Mouse (Mus musculus) CH12.LX (cell line): Measurements from ENCODE around the gene Dars. TPM values are rescaled to one million over a fixed set of nuclear protein-coding genes. Genes with fewer than 3 reads are reported as not detected.
A peak's percentile ranks its signal among the peaks of the same experiment; 100 is the strongest.

Source experiments
- DNase-seq: peaks from one replicate; pipeline ENCODE4 v3.0.0-alpha.2; 2013; ENCODE audit errors: extremely low read depth
- H3K27ac ChIP-seq: 2 replicates; pipeline ENCODE4 v1.5.1; 2012; ENCODE audit warnings: low read depth, mild to moderate bottlenecking, control low read depth, moderate library complexity; ENCODE audit not compliant: insufficient read depth
- H3K27me3 ChIP-seq: replicated peaks from 2 replicates; pipeline ENCODE3; 2012; ENCODE audit warnings: inconsistent platforms
- H3K36me3 ChIP-seq, 2 experiments: replicated peaks in 1 of 2; 2 replicates each; pipeline versions ENCODE3 to v1.6.1; 2012; ENCODE audit warnings: inconsistent platforms in 1 of 2, low read length in 1 of 2, mild to moderate bottlenecking in 1 of 2, mixed read lengths in 1 of 2, moderate library complexity in 1 of 2; ENCODE audit not compliant: control insufficient read depth in 1 of 2, insufficient read depth in 1 of 2
- H3K4me1 ChIP-seq, 2 experiments: 2 replicates each; pipeline ENCODE4 v1.6.1; 2012; ENCODE audit warnings: inconsistent platforms in 1 of 2, moderate library complexity in 1 of 2; ENCODE audit not compliant: insufficient read depth in 2 of 2, control insufficient read depth in 1 of 2
- H3K4me2 ChIP-seq: 2 replicates; pipeline ENCODE4 v1.6.1; 2012; ENCODE audit warnings: low read depth, mild to moderate bottlenecking, control low read depth; ENCODE audit not compliant: poor library complexity, insufficient read depth, severe bottlenecking
- H3K4me3 ChIP-seq, 3 experiments: fragments of 150-350 bp in 1 of 3; sonication (generic) in 1 of 3; replicated peaks in 1 of 3; 2 replicates each; pipeline versions ENCODE3 to v1.5.1; 2011 to 2012; ENCODE audit warnings: low read depth in 2 of 3, low read length in 2 of 3, mild to moderate bottlenecking in 2 of 3, moderate library complexity in 2 of 3, control low read depth in 1 of 3, improper control_type of control experiment in 1 of 3, inconsistent platforms in 1 of 3, mixed read lengths in 1 of 3; ENCODE audit not compliant: poor library complexity in 1 of 3
- H3K79me2 ChIP-seq: replicated peaks from 2 replicates; pipeline ENCODE4 v1.6.1; 2012; ENCODE audit warnings: mild to moderate bottlenecking, moderate library complexity; ENCODE audit not compliant: control insufficient read depth, poor library complexity, insufficient read depth, severe bottlenecking; ENCODE audit errors: extremely low read depth
- H3K9ac ChIP-seq: 2 replicates; pipeline ENCODE4 v1.6.1; 2012; ENCODE audit warnings: low read depth, mild to moderate bottlenecking, control low read depth, moderate library complexity; ENCODE audit not compliant: insufficient read depth
- H3K9me3 ChIP-seq: replicated peaks from 2 replicates; pipeline ENCODE3; 2012; ENCODE audit warnings: low read length, inconsistent platforms, mixed read lengths
- BHLHE40 ChIP-seq: IDR thresholded peaks from 2 replicates; pipeline ENCODE4 v1.6.1; 2011; ENCODE audit warnings: mild to moderate bottlenecking, low read depth, low read length, improper control_type of control experiment
- CHD1 ChIP-seq: IDR thresholded peaks from 2 replicates; pipeline ENCODE4 v1.6.1; 2012; ENCODE audit warnings: low read depth, low read length, improper control_type of control experiment, inconsistent platforms
- CTCF ChIP-seq, 2 experiments: IDR thresholded peaks in 1 of 2; conservative IDR thresholded peaks in 1 of 2; 2 replicates each; pipeline ENCODE4 v1.5.1; 2011 to 2012; ENCODE audit warnings: low read depth in 2 of 2, low read length in 2 of 2, improper control_type of control experiment in 1 of 2, inconsistent platforms in 1 of 2, mild to moderate bottlenecking in 1 of 2, moderate library complexity in 1 of 2
- E2F4 ChIP-seq: IDR thresholded peaks from 2 replicates; pipeline ENCODE4 v1.6.1; 2011; ENCODE audit warnings: low read depth, low read length, improper control_type of control experiment; ENCODE audit not compliant: insufficient replicate concordance
- ETS1 ChIP-seq: conservative IDR thresholded peaks from 2 replicates; pipeline ENCODE4 v1.6.1; 2012; ENCODE audit warnings: low read depth, mild to moderate bottlenecking, inconsistent platforms, low read length, improper control_type of control experiment, moderate library complexity
- HCFC1 ChIP-seq: IDR thresholded peaks from 2 replicates; pipeline ENCODE4 v1.6.1; 2012; ENCODE audit warnings: low read depth, mild to moderate bottlenecking, inconsistent platforms, low read length, improper control_type of control experiment
- IRF4 ChIP-seq: IDR thresholded peaks from 2 replicates; pipeline ENCODE4 v1.6.1; 2014; ENCODE audit warnings: low read depth, mild to moderate bottlenecking, inconsistent platforms, low read length, improper control_type of control experiment
- KAT2A ChIP-seq: IDR thresholded peaks from 2 replicates; pipeline ENCODE4 v1.6.1; 2012; ENCODE audit warnings: low read length, improper control_type of control experiment, inconsistent platforms; ENCODE audit not compliant: insufficient replicate concordance
- MAFK ChIP-seq: IDR thresholded peaks from 2 replicates; pipeline ENCODE4 v1.6.1; 2011; ENCODE audit warnings: low read length, improper control_type of control experiment; ENCODE audit not compliant: insufficient replicate concordance
- MAZ ChIP-seq: IDR thresholded peaks from 2 replicates; pipeline ENCODE4 v1.6.1; 2012; ENCODE audit warnings: low read depth, mild to moderate bottlenecking, inconsistent platforms, low read length, improper control_type of control experiment, moderate library complexity
- MEF2A ChIP-seq: IDR thresholded peaks from 2 replicates; pipeline ENCODE4 v1.6.1; 2014; ENCODE audit warnings: low read depth, mild to moderate bottlenecking, inconsistent platforms, low read length, improper control_type of control experiment, borderline replicate concordance
- MYC ChIP-seq: IDR thresholded peaks from 2 replicates; pipeline ENCODE4 v1.6.1; 2011; ENCODE audit warnings: low read depth, mild to moderate bottlenecking, improper control_type of control experiment, low read length
- NRF1 ChIP-seq: IDR thresholded peaks from 2 replicates; pipeline ENCODE4 v1.6.1; 2014; ENCODE audit warnings: low read depth, mild to moderate bottlenecking, inconsistent platforms, low read length, improper control_type of control experiment, moderate library complexity
- PAX5 ChIP-seq: IDR thresholded peaks from 2 replicates; pipeline ENCODE4 v1.6.1; 2012; ENCODE audit warnings: low read length, inconsistent platforms, mixed read lengths
- POLR2A ChIP-seq: IDR thresholded peaks from 2 replicates; pipeline ENCODE4 v1.6.1; 2011; ENCODE audit warnings: low read depth, mild to moderate bottlenecking, improper control_type of control experiment, low read length
- POLR2AphosphoS2 ChIP-seq: IDR thresholded peaks from 2 replicates; pipeline ENCODE4 v1.6.1; 2011; ENCODE audit warnings: low read depth, low read length, improper control_type of control experiment
- RAD21 ChIP-seq: IDR thresholded peaks from 2 replicates; pipeline ENCODE4 v1.6.1; 2011; ENCODE audit warnings: low read depth, mild to moderate bottlenecking, low read length, improper control_type of control experiment, moderate library complexity
- RCOR1 ChIP-seq: conservative IDR thresholded peaks from 2 replicates; pipeline ENCODE4 v1.6.1; 2012; ENCODE audit warnings: low read depth, mild to moderate bottlenecking, inconsistent platforms, low read length, improper control_type of control experiment
- SIN3A ChIP-seq: IDR thresholded peaks from 2 replicates; pipeline ENCODE4 v1.6.1; 2012; ENCODE audit warnings: low read length, improper control_type of control experiment, inconsistent platforms
- SMC3 ChIP-seq: IDR thresholded peaks from 2 replicates; pipeline ENCODE4 v1.6.1; 2011; ENCODE audit warnings: low read depth, low read length, improper control_type of control experiment
- TBP ChIP-seq: conservative IDR thresholded peaks from 2 replicates; pipeline ENCODE4 v1.6.1; 2011; ENCODE audit warnings: low read depth, low read length, improper control_type of control experiment
- TCF12 ChIP-seq: IDR thresholded peaks from 2 replicates; pipeline ENCODE4 v1.6.1; 2014; ENCODE audit warnings: low read depth, mild to moderate bottlenecking, inconsistent platforms, low read length, improper control_type of control experiment
- UBTF ChIP-seq: IDR thresholded peaks from 2 replicates; pipeline ENCODE4 v1.6.1; 2012; ENCODE audit warnings: low read depth, mild to moderate bottlenecking, inconsistent platforms, low read length, improper control_type of control experiment, moderate library complexity
- USF1 ChIP-seq: IDR thresholded peaks from 2 replicates; pipeline ENCODE4 v1.6.1; 2014; ENCODE audit warnings: low read depth, mild to moderate bottlenecking, inconsistent platforms, low read length, improper control_type of control experiment
- USF2 ChIP-seq: conservative IDR thresholded peaks from 2 replicates; pipeline ENCODE4 v1.6.1; 2011; ENCODE audit warnings: low read depth, low read length, improper control_type of control experiment
- ZC3H11A ChIP-seq: IDR thresholded peaks from 2 replicates; pipeline ENCODE4 v1.6.1; 2012; ENCODE audit warnings: low read depth, mild to moderate bottlenecking, inconsistent platforms, low read length, improper control_type of control experiment
- ZMIZ1 ChIP-seq: IDR thresholded peaks from 2 replicates; pipeline ENCODE4 v1.6.1; 2012; ENCODE audit warnings: low read depth, mild to moderate bottlenecking, inconsistent platforms, low read length, improper control_type of control experiment
- dilution Hi-C: fragments of 300-500 bp; cut with MboI; formaldehyde crosslinking; loops from 2 replicates; pipeline ENCODE4 v1.14.3; 2020; ENCODE audit warnings: low sequenced_read_pairs; ENCODE audit not compliant: extremely low pct_unique_long_range_greater_than_20kb, extremely low pct_ligation_motif_present
- in situ Hi-C: fragments of 300-500 bp; cut with MboI; formaldehyde crosslinking; loops from 3 replicates; pipeline ENCODE4 v1.14.3; 2019; ENCODE audit warnings: low sequenced_read_pairs, low pct_ligation_motif_present, low pct_unique_long_range_greater_than_20kb, mixed read lengths
- polyA plus RNA-seq: library from polyadenylated mRNA; unstranded; fragments of >175 nt; gene quantifications from 2 replicates; pipeline ENCODE4 v1.2.1, GENCODE M21; 2012; ENCODE audit warnings: low read depth; ENCODE audit not compliant: insufficient read length
- total RNA-seq, 2 experiments: library from RNA; depleted of rRNA; stranded (reverse); fragments of 300-350 nt in 1 of 2; fragments of >200 nt in 1 of 2; gene quantifications; 2 replicates each; pipeline ENCODE4 v1.2.3; 2012 to 2014

Gene Dars
- total and polyA plus RNA-seq, 3 experiments, result 177 to 339 (median 190) TPM

GRCm38 (mm10) chr1:128447206-128447902, 30.2 kb upstream of the Dars start:
- TF ChIP-seq NRF1 (no peak), IRF4 (peak; percentile 47; the same call in 1 of the 2 replicates), ETS1 (no peak), SMC3 (peak; percentile 27; the same call in 1 of the 2 replicates), CTCF (conservative IDR thresholded peaks at IDR 0.05 in 1 of 2, IDR thresholded peaks at IDR 0.05 in 1 of 2; ENCODE audit: low read depth in 2 of 2, low read length in 2 of 2) (peak in 1 of 2 experiments; percentile 46; a peak in 2 of 4 replicates), RAD21 (peak; percentile 12)
- TF ChIP-seq, all 38 proteins: peak for 4
- Histone ChIP-seq H3K27me3 (no peaks in the 10 kb centered on the region), H3K4me3 (no peak overlapping the region), H3K4me1 (peaks cover 7 to 35% of the 10 kb centered on the region in 2 experiments; a peak in 3 of 4 replicates), H3K9me3 (no peaks in the 10 kb centered on the region), H3K79me2 (no peaks in the 10 kb centered on the region), H3K27ac (0 out of 2 replicates have a peak overlapping the region, but pooled peaks have one; percentile 12), H3K36me3 (no peaks in the 10 kb centered on the region), H3K4me2 (peak overlapping the region; percentile 47; the same call in 1 of the 2 replicates), H3K9ac (no peak overlapping the region; the same call in 1 of the 2 replicates)
- in situ Hi-C loops, result no loop called here
- DNase-seq, result peak; percentile 57
- dilution Hi-C loops, result no loop called here

DNA sequence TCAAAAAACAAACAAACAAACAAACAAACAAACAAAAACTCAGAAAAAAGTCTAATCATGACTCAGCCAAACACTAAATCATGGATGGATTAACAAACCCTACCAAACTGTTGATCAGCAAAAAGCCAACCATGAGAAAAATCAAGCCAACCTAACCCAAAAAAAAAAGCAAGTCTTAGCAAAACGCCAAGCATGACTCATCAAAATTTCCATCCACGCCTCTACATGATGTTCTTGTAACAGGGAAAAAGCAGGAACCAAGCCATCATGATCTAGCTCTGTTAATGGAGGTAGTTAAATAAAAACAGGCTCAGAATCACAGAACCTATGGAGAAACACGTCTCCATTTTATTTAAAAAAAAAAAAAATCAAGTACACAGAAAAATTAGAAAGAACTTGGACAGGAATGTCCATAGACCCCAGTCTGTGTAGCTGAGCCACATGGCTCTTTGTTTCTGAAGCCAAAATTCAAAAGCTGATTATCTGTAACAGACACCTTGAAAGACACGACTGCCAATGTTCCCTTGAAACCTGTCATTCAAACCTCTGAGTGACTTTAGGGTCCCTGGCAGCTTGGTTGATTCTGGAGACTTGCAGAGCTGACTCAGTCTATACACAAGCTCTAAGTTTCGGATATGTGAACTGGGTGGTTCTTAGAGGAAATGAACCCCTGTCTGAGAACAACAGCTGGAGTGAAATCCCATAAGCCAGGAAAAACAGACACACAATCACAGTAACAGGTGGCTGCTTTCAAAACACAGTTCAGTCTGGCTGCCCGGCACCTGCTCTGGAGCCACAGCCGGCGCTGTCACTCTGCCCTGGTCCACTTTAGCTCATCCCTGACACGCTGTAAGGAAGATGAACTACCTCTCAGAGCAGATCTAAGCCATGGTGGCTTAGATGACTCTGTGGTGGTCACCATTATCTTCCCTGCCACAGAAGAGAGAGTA, 27.0 kb upstream of the Dars start:
- DNase-seq, result peak; percentile 59
- no peaks in the 10 kb centered on the region for H3K9me3 ChIP-seq
- peak overlapping the region; percentile 19 for H3K4me2 ChIP-seq
- no peak overlapping the region for H3K4me3 ChIP-seq
- peak overlapping the region; percentile 39; the same call in 1 of the 2 replicates for H3K9ac ChIP-seq
- H3K27me3 ChIP-seq, result no peaks in the 10 kb centered on the region
- H3K4me1 ChIP-seq, result peaks cover 7 to 35% of the 10 kb centered on the region in 2 experiments; a peak in 3 of 4 replicates
- H3K27ac ChIP-seq, result peak overlapping the region; percentile 10; the same call in 1 of the 2 replicates
- dilution Hi-C loops (no loop called here), in situ Hi-C loops (loop anchor here (5.0 kb wide), 1 partner anchor 68 kb away; no protein-coding TSS in a partner anchor)
- H3K79me2 ChIP-seq, result no peaks in the 10 kb centered on the region
- H3K36me3 ChIP-seq, result no peaks in the 10 kb centered on the region
- TF ChIP-seq RAD21, result no peak
- no peak for TF ChIP-seq MAZ
- peak; percentile 76; the same call in 1 of the 2 replicates for TF ChIP-seq MYC
- no peak for TF ChIP-seq KAT2A
- 0 out of 2 replicates have a peak, but pooled peaks have one; percentile 31 for TF ChIP-seq POLR2A
- no peak for TF ChIP-seq ZMIZ1
- peak; percentile 14 for TF ChIP-seq IRF4
- TF ChIP-seq E2F4, result no peak
- no peak for TF ChIP-seq POLR2AphosphoS2
- TF ChIP-seq MEF2A, result no peak
- TF ChIP-seq TBP, result 0 out of 2 replicates have a peak, but pooled peaks have one; percentile 15
- peak; percentile 98 for TF ChIP-seq MAFK
- no peak for TF ChIP-seq RCOR1
- TF ChIP-seq USF1, result no peak
- TF ChIP-seq CHD1, result no peak
- no peak for TF ChIP-seq HCFC1
- TF ChIP-seq SIN3A, result 0 out of 2 replicates have a peak, but pooled peaks have one; percentile 47
- no peak for TF ChIP-seq BHLHE40
- no peak for TF ChIP-seq USF2
- TF ChIP-seq ZC3H11A, result no peak
- TF ChIP-seq CTCF (conservative IDR thresholded peaks at IDR 0.05 in 1 of 2, IDR thresholded peaks at IDR 0.05 in 1 of 2; ENCODE audit: low read depth in 2 of 2, low read length in 2 of 2), result no peak
- TF ChIP-seq UBTF, result no peak
- TF ChIP-seq PAX5, result no peak
- TF ChIP-seq TCF12, result peak; percentile 74
